8 mouse cellular contexts compared by ENCODE assay signal in the genomic region with DNA sequence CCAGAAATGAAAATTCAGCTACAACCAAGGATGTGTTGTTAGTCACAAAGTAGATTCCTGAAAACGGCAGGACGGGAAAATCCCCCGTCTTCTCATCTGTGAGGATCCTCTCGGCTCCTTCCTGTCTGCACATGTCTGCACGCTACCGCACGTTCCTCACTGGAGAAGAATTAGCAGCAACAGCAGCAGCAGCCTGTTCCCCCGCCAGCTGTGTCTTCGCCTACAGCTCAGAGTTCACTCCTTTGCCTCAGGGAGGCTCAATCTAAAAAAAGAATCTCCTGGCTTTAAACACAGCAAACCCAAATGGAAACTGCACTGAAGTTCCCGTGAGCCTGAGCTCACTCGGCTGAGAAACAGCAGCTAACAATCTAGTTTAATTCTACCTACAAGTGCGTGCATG.
DNase-seq lines count a peak whose midpoint lies in the region; ATAC-seq lines count a peak whose summit lies in the region.

No protein-coding gene starts in this region.

- H3K4me1 ChIP-seq in embryonic facial prominence, embryonic 14.5 days (ENCODE audit: control insufficient read depth, insufficient read depth, low read length) = peaks cover 36% of the 10 kb centered on the region
- peaks cover 59% of the 10 kb centered on the region for H3K4me1 ChIP-seq in heart, embryonic 13.5 days

- WGBS in embryonic facial prominence, embryonic 14.5 days = 24% methylated on average over 12 of the region's 12 CpGs
- WGBS in heart, embryonic 13.5 days = 24% methylated on average over 12 of the region's 12 CpGs

- H3K9me3 ChIP-seq in embryonic facial prominence, embryonic 14.5 days (ENCODE audit: control insufficient read depth, low read length) = no peaks in the 10 kb centered on the region
- no peaks in the 10 kb centered on the region for H3K9me3 ChIP-seq in heart, embryonic 13.5 days

- H3K36me3 ChIP-seq in embryonic facial prominence, embryonic 14.5 days (ENCODE audit: control insufficient read depth, insufficient read depth, low read length) = peaks cover 59% of the 10 kb centered on the region
- H3K36me3 ChIP-seq in heart, embryonic 13.5 days = 0 out of 2 replicates have a peak, but pooled peaks cover 3% of the 10 kb centered on the region

- H3K4me3 ChIP-seq in embryonic facial prominence, embryonic 14.5 days (ENCODE audit: low read depth, low read length) = no peak overlapping the region
- H3K4me3 ChIP-seq in heart, embryonic 13.5 days = no peak overlapping the region

- no peaks in the 10 kb centered on the region for H3K27me3 ChIP-seq in embryonic facial prominence, embryonic 14.5 days (replicated peaks; ENCODE audit: control insufficient read depth, insufficient read depth, low read length)
- H3K27me3 ChIP-seq in heart, embryonic 13.5 days (replicated peaks) = no peaks in the 10 kb centered on the region

- ATAC-seq in embryonic facial prominence, embryonic 14.5 days (ENCODE audit: low read depth) = peak; percentile 86
- ATAC-seq in heart, embryonic 13.5 days (ENCODE audit: extremely low read depth, insufficient number of reproducible peaks, low FRiP score, low TSS enrichment) = no peak

- intact Hi-C loops in left cerebral cortex, postnatal 4 days (cut with DNase I) = no loop called here

- no peak overlapping the region for H3K9ac ChIP-seq in embryonic facial prominence, embryonic 14.5 days (ENCODE audit: low read depth, low read length)
- peak overlapping the region; percentile 37 for H3K9ac ChIP-seq in heart, embryonic 13.5 days

- DNase-seq in left cerebral cortex, adult 11 months (ENCODE audit: low spot score) = peak; percentile 69
- no peak for DNase-seq in left cerebral cortex, postnatal 4 days
- peak; percentile 94 for DNase-seq in embryonic facial prominence, embryonic 14.5 days (ENCODE audit: low spot score)
- DNase-seq in left cerebral cortex, adult 8-10 months (ENCODE audit: low spot score in 2 of 2) = peak; percentile 29 to 86
- peak; percentile 63 for DNase-seq in right cerebral cortex, postnatal 14 days
- DNase-seq in cerebellum, adult 9-11 months = no peak
- DNase-seq in cerebellum, adult 11 months = no peak

- H3K4me2 ChIP-seq in embryonic facial prominence, embryonic 14.5 days (ENCODE audit: low read depth, low read length) = no peak overlapping the region
- peak overlapping the region; percentile 31 for H3K4me2 ChIP-seq in heart, embryonic 13.5 days

- peak overlapping the region; percentile 73 for H3K27ac ChIP-seq in embryonic facial prominence, embryonic 14.5 days (replicated peaks; ENCODE audit: low read depth, low read length)
- H3K27ac ChIP-seq in heart, embryonic 13.5 days (replicated peaks) = peak overlapping the region; percentile 58

Comparison
In these comparisons a context has a peak if more than half of its experiments do, and no peak if none do; other contexts are left out.
1. DNase-seq: peak in left cerebral cortex, adult 11 months (single experiment), embryonic facial prominence, embryonic 14.5 days (single experiment), left cerebral cortex, adult 8-10 months (2 of 2) and right cerebral cortex, postnatal 14 days (single experiment); none in left cerebral cortex, postnatal 4 days (single experiment), cerebellum, adult 9-11 months (single experiment) and cerebellum, adult 11 months (single experiment).